12 mouse cellular contexts compared by ENCODE assay signal in the genomic region with DNA sequence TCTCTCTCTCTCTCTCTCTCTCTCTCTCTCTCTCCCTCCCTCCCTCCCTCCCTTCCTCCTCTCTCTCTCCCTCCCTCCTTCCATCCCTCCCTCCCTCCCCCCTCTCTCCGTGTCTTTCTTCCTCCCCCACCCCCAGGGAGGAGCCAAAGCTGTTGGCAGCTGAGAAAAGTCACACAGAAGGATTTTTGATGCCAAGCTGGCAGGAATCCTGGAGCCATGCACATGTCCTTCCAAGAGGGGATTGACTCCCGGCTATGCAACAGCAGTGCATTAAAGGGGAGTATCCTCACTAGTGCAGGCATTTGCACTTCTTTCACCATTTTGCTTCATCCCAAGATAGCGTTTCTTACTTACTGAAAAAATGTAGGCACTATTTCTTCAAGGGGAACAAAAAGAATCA.
DNase-seq lines count a peak whose midpoint lies in the region; ATAC-seq and TF ChIP-seq lines count a peak whose summit lies in the region.
"Had no signal": no experiment of that assay in that cellular context is flagged by ENCODE, and none has a peak within 500 bp of the region (broad histone marks: within the 10 kb centered on the region; RNA-seq: fewer than 3 reads in every experiment).

No protein-coding gene starts in this region.

- no peaks in the 10 kb centered on the region for H3K27me3 ChIP-seq in cerebellum, adult 2 months (ENCODE audit: control insufficient read depth, insufficient read depth, low read length)
- no peaks in the 10 kb centered on the region for H3K27me3 ChIP-seq in kidney, adult 2 months (replicated peaks; ENCODE audit: control insufficient read depth, insufficient read depth, low read length)
- no peaks in the 10 kb centered on the region for H3K27me3 ChIP-seq in hindbrain, embryonic 11.5 days (ENCODE audit: control insufficient read depth, insufficient read depth, low read length)
- H3K27me3 ChIP-seq: limb, embryonic 13.5 days; megakaryocyte, embryonic 14.5 days; Patski had no signal

- no peak overlapping the region for H3K27ac ChIP-seq in cerebellum, adult 2 months (ENCODE audit: insufficient read depth, low read length)
- H3K27ac ChIP-seq in kidney, adult 2 months (ENCODE audit: insufficient read depth, low read depth, low read length) = no peak overlapping the region
- H3K27ac ChIP-seq in hindbrain, embryonic 11.5 days (ENCODE audit: low read depth, low read length) = no peak overlapping the region
- H3K27ac ChIP-seq: hindbrain, embryonic 14.5 days; limb, embryonic 13.5 days had no signal

- peak; percentile 17 to 49 for DNase-seq in cerebellum, adult 2 months
- no peak for DNase-seq in cerebellum, adult 8-10 months
- DNase-seq in kidney, adult 2 months = peak; percentile 36
- DNase-seq in kidney, adult 9 months = no peak
- DNase-seq in right cerebral cortex, postnatal 14 days = peak; percentile 5
- no peak for DNase-seq in right cerebral cortex, adult 18-20 months
- peak; percentile 17 for DNase-seq in telencephalon, adult 2 months (ENCODE audit: low read depth, low spot score)
- DNase-seq in hindbrain, embryonic 11.5 days (ENCODE audit: low spot score) = no peak

- TF ChIP-seq CTCF in cerebellum, adult 2 months (IDR thresholded peaks at IDR 0.05; ENCODE audit: borderline replicate concordance, insufficient read depth, low read depth, low read length) = no peak
- TF ChIP-seq CTCF in kidney, adult 2 months (conservative IDR thresholded peaks at IDR 0.05; ENCODE audit: insufficient read depth, insufficient read length, low read depth, low read length) = no peak

- H3K4me1 ChIP-seq in cerebellum, adult 2 months (ENCODE audit: control insufficient read depth, insufficient read depth, low read length) = no peaks in the 10 kb centered on the region
- H3K4me1 ChIP-seq in kidney, adult 2 months (ENCODE audit: control insufficient read depth, insufficient read depth, low read length) = no peaks in the 10 kb centered on the region
- no peaks in the 10 kb centered on the region for H3K4me1 ChIP-seq in hindbrain, embryonic 11.5 days (replicated peaks; ENCODE audit: control insufficient read depth, insufficient read depth, low read length)
- H3K4me1 ChIP-seq: limb, embryonic 13.5 days; megakaryocyte, embryonic 14.5 days had no signal

- H3K9me3 ChIP-seq in hindbrain, embryonic 11.5 days (ENCODE audit: control insufficient read depth, low read length) = no peaks in the 10 kb centered on the region
- H3K9me3 ChIP-seq: limb, embryonic 13.5 days; megakaryocyte, embryonic 14.5 days had no signal

- TF ChIP-seq POLR2A in cerebellum, adult 2 months (IDR thresholded peaks at IDR 0.05; ENCODE audit: borderline replicate concordance, insufficient read depth, low read length) = no peak
- TF ChIP-seq POLR2A in kidney, adult 2 months (IDR thresholded peaks at IDR 0.05; ENCODE audit: low read depth, low read length) = no peak

- H3K4me2 ChIP-seq in hindbrain, embryonic 11.5 days (replicated peaks; ENCODE audit: low read depth, low read length) = no peak overlapping the region
- H3K4me2 ChIP-seq: hindbrain, embryonic 14.5 days; limb, embryonic 13.5 days had no signal

- no peak overlapping the region for H3K4me3 ChIP-seq in cerebellum, adult 2 months (replicated peaks; ENCODE audit: insufficient read depth, low read depth, low read length)
- no peak overlapping the region for H3K4me3 ChIP-seq in kidney, adult 2 months (ENCODE audit: insufficient read depth, low read depth, low read length)
- no peak overlapping the region for H3K4me3 ChIP-seq in hindbrain, embryonic 11.5 days (ENCODE audit: low read depth, low read length)
- H3K4me3 ChIP-seq: limb, embryonic 13.5 days; megakaryocyte, embryonic 14.5 days had no signal

- 6% methylated on average over 3 of the region's 3 CpGs for WGBS in cerebellum, adult 2 months
- 40% methylated on average over 3 of the region's 3 CpGs for WGBS in kidney, adult 2 months
- WGBS in hindbrain, embryonic 11.5 days = 70% methylated on average over 2 of the region's 3 CpGs

- H3K36me3 ChIP-seq in kidney, adult 2 months (ENCODE audit: control insufficient read depth, insufficient read depth, low read length) = no peaks in the 10 kb centered on the region
- H3K36me3 ChIP-seq in hindbrain, embryonic 11.5 days (ENCODE audit: control insufficient read depth, insufficient read depth, low read length) = no peaks in the 10 kb centered on the region
- H3K36me3 ChIP-seq: limb, embryonic 13.5 days had no signal

- ATAC-seq in hindbrain, embryonic 11.5 days (ENCODE audit: low FRiP score) = no peak
- ATAC-seq: Patski had no signal

- no peak overlapping the region for H3K9ac ChIP-seq in hindbrain, embryonic 11.5 days (ENCODE audit: low read depth, low read length)
- H3K9ac ChIP-seq: hindbrain, embryonic 14.5 days; limb, embryonic 13.5 days had no signal

Comparison
In these comparisons a context has a peak if more than half of its experiments do, and no peak if none do; other contexts are left out.
1. DNase-seq: peak in cerebellum, adult 2 months (2 of 2), kidney, adult 2 months (single experiment), right cerebral cortex, postnatal 14 days (single experiment) and telencephalon, adult 2 months (single experiment); none in cerebellum, adult 8-10 months (single experiment), kidney, adult 9 months (single experiment), right cerebral cortex, adult 18-20 months (single experiment) and hindbrain, embryonic 11.5 days (single experiment).